Mouse (Mus musculus) heart, embryonic 11.5 days (tissue): Measurements from ENCODE around the gene Il4ra. TPM values are rescaled to one million over a fixed set of nuclear protein-coding genes. Genes with fewer than 3 reads are reported as not detected.

Experiments
- ATAC-seq: fragments of 200-750 bp; cut with Nextera tagmentation; replicated peaks from 2 replicates; pipeline ENCODE4 v1.8.0; 2017; ENCODE audit warnings: moderate library complexity; ENCODE audit not compliant: insufficient number of reproducible peaks, low FRiP score, low TSS enrichment
- H3K27ac ChIP-seq: fragments of 300-500 bp; sonication (generic); 2 replicates; pipeline ENCODE4 v1.5.1; 2014; ENCODE audit warnings: mild to moderate bottlenecking, low read depth, low read length
- H3K27me3 ChIP-seq: fragments of 300-500 bp; sonication (generic); 2 replicates; pipeline ENCODE4 v1.6.1; 2014; ENCODE audit warnings: mild to moderate bottlenecking, low read length, mixed read lengths; ENCODE audit not compliant: control insufficient read depth, insufficient read depth
- H3K36me3 ChIP-seq: fragments of 300-500 bp; sonication (generic); 2 replicates; pipeline ENCODE4 v1.6.1; 2014; ENCODE audit warnings: mild to moderate bottlenecking, low read length, moderate library complexity, mixed read lengths; ENCODE audit not compliant: control insufficient read depth, insufficient read depth
- H3K4me1 ChIP-seq: fragments of 300-500 bp; sonication (generic); 2 replicates; pipeline ENCODE4 v1.6.1; 2014; ENCODE audit warnings: low read length; ENCODE audit not compliant: control insufficient read depth, insufficient read depth
- H3K4me2 ChIP-seq: fragments of 300-500 bp; sonication (generic); 2 replicates; pipeline ENCODE4 v1.6.1; 2014; ENCODE audit warnings: mild to moderate bottlenecking, moderate library complexity
- H3K4me3 ChIP-seq: fragments of 300-500 bp; sonication (generic); 2 replicates; pipeline ENCODE4 v1.5.1; 2014; ENCODE audit warnings: low read depth, low read length
- H3K9ac ChIP-seq: fragments of 300-500 bp; sonication (generic); 2 replicates; pipeline ENCODE4 v1.6.1; 2014; ENCODE audit warnings: mild to moderate bottlenecking, low read depth, low read length, moderate library complexity
- H3K9me3 ChIP-seq: fragments of 300-500 bp; sonication (generic); replicated peaks from 2 replicates; pipeline ENCODE4 v1.6.1; 2016; ENCODE audit warnings: low read length; ENCODE audit not compliant: control insufficient read depth
- WGBS: fragments of 180-500 bp; shearing (Covaris S2); extraction: QIAGEN DNeasy Blood & Tissue Kit; methylation state at CpG from one replicate; pipeline ENCODE4 v1.1.7; 2014; ENCODE audit not compliant: insufficient replicate concordance; 5-methylcytosine and 5-hydroxymethylcytosine counted together
- polyA plus RNA-seq: library from polyadenylated mRNA; unstranded; fragments of >200 nt; fragmentation: Nextera tagmentation; extraction: Ambion mirVana; gene quantifications from 2 replicates; pipeline ENCODE4 v1.2.1, GENCODE M21; 2014

Il4ra gene
- polyA plus RNA-seq, 1 experiment from 2014 or later: 1.6 TPM

GRCm38 (mm10) chr7:125603185-125603631 lies 51.3 kb downstream of the Il4ra start, which contains the start of gene Il21r:
TSS of gene Il21r (plus strand) at chr7:125603429.
- Histone ChIP-seq H3K27me3 (no peaks in the 10 kb centered on the region), H3K9ac (no peak within 1 kb of the TSS), H3K9me3 (no peaks in the 10 kb centered on the region), H3K27ac (no peak within 1 kb of the TSS), H3K4me3 (no peak within 1 kb of the TSS), H3K4me1 (peaks cover 10% of the 10 kb centered on the region; the same call in 1 of the 2 replicates), H3K36me3 (no peaks in the 10 kb centered on the region), H3K4me2 (no peak within 1 kb of the TSS)
- no peak; the same call in 1 of the 2 replicates for ATAC-seq
- 56% methylated on average over 11 of the region's 11 CpGs for WGBS

- Histone ChIP-seq H3K27ac (no peak overlapping the region), H3K4me3 (no peak overlapping the region), H3K27me3 (0 out of 2 replicates have a peak, but pooled peaks cover 2% of the 10 kb centered on the region), H3K4me1 (peaks cover 10% of the 10 kb centered on the region; the same call in 1 of the 2 replicates), H3K9ac (no peak overlapping the region), H3K9me3 (no peaks in the 10 kb centered on the region), H3K36me3 (no peaks in the 10 kb centered on the region), H3K4me2 (no peak overlapping the region)
- ATAC-seq: no peak
- 73% methylated on average over 12 of the region's 12 CpGs for WGBS
Measured at GRCm38 (mm10) chr7:125604362-125605319, 52.7 kb downstream of the Il4ra start.

- ATAC-seq: no peak
Measured at GRCm38 (mm10) chr7:125605725-125606139, 53.8 kb downstream of the Il4ra start.

GRCm38 (mm10) chr7:125606265-125607164 lies 54.6 kb downstream of the Il4ra start:
- H3K4me1 ChIP-seq: 0 out of 2 replicates have a peak, but pooled peaks cover 6% of the 10 kb centered on the region
- no peaks in the 10 kb centered on the region for H3K36me3 ChIP-seq
- no peak overlapping the region for H3K4me2 ChIP-seq
- 0 out of 2 replicates have a peak, but pooled peaks cover 2% of the 10 kb centered on the region for H3K27me3 ChIP-seq
- H3K27ac ChIP-seq: no peak overlapping the region
- H3K4me3 ChIP-seq: no peak overlapping the region
- H3K9ac ChIP-seq: no peak overlapping the region
- 74% methylated on average over 2 of the region's 2 CpGs for WGBS
- no peak for ATAC-seq
- no peaks in the 10 kb centered on the region for H3K9me3 ChIP-seq

More at GRCm38 (mm10) chr7:125605725-125606139, 53.8 kb downstream of the Il4ra start:
- no peak overlapping the region for H3K4me3 ChIP-seq
- 0 out of 2 replicates have a peak, but pooled peaks cover 2% of the 10 kb centered on the region for H3K27me3 ChIP-seq
- no peak overlapping the region for H3K4me2 ChIP-seq
- no peak overlapping the region for H3K9ac ChIP-seq
- H3K4me1 ChIP-seq: 0 out of 2 replicates have a peak, but pooled peaks cover 6% of the 10 kb centered on the region
- H3K36me3 ChIP-seq: no peaks in the 10 kb centered on the region
- no peaks in the 10 kb centered on the region for H3K9me3 ChIP-seq
- 62% methylated on average over 4 of the region's 4 CpGs for WGBS
- H3K27ac ChIP-seq: no peak overlapping the region

GRCm38 (mm10) chr7:125607384-125608182 lies 55.7 kb downstream of the Il4ra start:
- ATAC-seq: no peak
- 0 out of 2 replicates have a peak, but pooled peaks cover 2% of the 10 kb centered on the region for H3K27me3 ChIP-seq
- H3K9me3 ChIP-seq: no peaks in the 10 kb centered on the region
- H3K36me3 ChIP-seq: no peaks in the 10 kb centered on the region
- WGBS: 47% methylated on average over 6 of the region's 6 CpGs
- no peak overlapping the region for H3K27ac ChIP-seq
- H3K4me1 ChIP-seq: 0 out of 2 replicates have a peak, but pooled peaks cover 6% of the 10 kb centered on the region
- H3K9ac ChIP-seq: no peak overlapping the region
- H3K4me3 ChIP-seq: no peak overlapping the region
- H3K4me2 ChIP-seq: no peak overlapping the region

GRCm38 (mm10) chr7:125608183-125608688 lies 56.3 kb downstream of the Il4ra start:
- Histone ChIP-seq H3K9ac (no peak overlapping the region), H3K27ac (no peak overlapping the region), H3K9me3 (no peaks in the 10 kb centered on the region), H3K27me3 (0 out of 2 replicates have a peak, but pooled peaks cover 2% of the 10 kb centered on the region), H3K4me1 (0 out of 2 replicates have a peak, but pooled peaks cover 6% of the 10 kb centered on the region), H3K36me3 (no peaks in the 10 kb centered on the region), H3K4me2 (no peak overlapping the region), H3K4me3 (no peak overlapping the region)
- 82% methylated on average over 4 of the region's 4 CpGs for WGBS
- ATAC-seq: no peak

GRCm38 (mm10) chr7:125613579-125613978 lies 61.7 kb downstream of the Il4ra start:
- Histone ChIP-seq H3K27ac (no peak overlapping the region), H3K9me3 (no peaks in the 10 kb centered on the region), H3K27me3 (no peaks in the 10 kb centered on the region), H3K4me3 (no peak overlapping the region), H3K4me1 (no peaks in the 10 kb centered on the region), H3K9ac (no peak overlapping the region), H3K4me2 (no peak overlapping the region), H3K36me3 (no peaks in the 10 kb centered on the region)
- WGBS: 79% methylated on average over 5 of the region's 5 CpGs
- no peak for ATAC-seq
